Mouse (Mus musculus): Measurements from ENCODE around the gene Gm39566.
A peak's percentile ranks its signal among the peaks of the same experiment; 100 is the strongest.

Gm39566 gene

GRCm38 (mm10) chr11:69834001-69834549, 19.0 kb upstream of the Gm39566 start:
- peak; percentile 71 for DNase-seq (ENCODE audit: low read depth, low spot score)

GRCm38 (mm10) chr11:69833554-69833953, 18.5 kb upstream of the Gm39566 start:
- DNase-seq (ENCODE audit: low read depth, low spot score): no peak

GRCm38 (mm10) chr11:69828832-69829231, 13.7 kb upstream of the Gm39566 start:
- DNase-seq (ENCODE audit: low read depth, low spot score): no peak

GRCm38 (mm10) chr11:69823456-69823855, 8.4 kb upstream of the Gm39566 start:
- DNase-seq (ENCODE audit: low read depth, low spot score): no peak

GRCm38 (mm10) chr11:69822080-69822479, 7.0 kb upstream of the Gm39566 start, which contains the start of gene Spem1:
TSS of gene Spem1 (minus strand) at chr11:69822180.
- DNase-seq (ENCODE audit: low read depth, low spot score): no peak

- no peak for DNase-seq (ENCODE audit: low read depth, low spot score)
These were observed 3.8 kb upstream of the Gm39566 start for GRCm38 (mm10) chr11:69818871-69819270.

GRCm38 (mm10) chr11:69818365-69818764, 3.3 kb upstream of the Gm39566 start, which contains the start of gene Spem2:
TSS of gene Spem2 (minus strand) at chr11:69818465.
- no peak for DNase-seq (ENCODE audit: low read depth, low spot score)

GRCm38 (mm10) chr11:69816520-69816919, 1.4 kb upstream of the Gm39566 start:
- DNase-seq (ENCODE audit: low read depth, low spot score): no peak

GRCm38 (mm10) chr11:69810280-69810679, 4.8 kb downstream of the Gm39566 start:
- no peak for DNase-seq (ENCODE audit: low read depth, low spot score)

GRCm38 (mm10) chr11:69807641-69808040, 7.5 kb downstream of the Gm39566 start:
- no peak for DNase-seq (ENCODE audit: low read depth, low spot score)

GRCm38 (mm10) chr11:69806378-69806777, 8.7 kb downstream of the Gm39566 start:
- no peak for DNase-seq (ENCODE audit: low read depth, low spot score)

- DNase-seq (ENCODE audit: low read depth, low spot score): no peak
These were observed 9.9 kb downstream of the Gm39566 start, which contains the start of gene Tmem102 for GRCm38 (mm10) chr11:69804972-69805909. TSS of gene Tmem102 (minus strand) at chr11:69805624.

GRCm38 (mm10) chr11:69804652-69804940, 10.5 kb downstream of the Gm39566 start:
- no peak for DNase-seq (ENCODE audit: low read depth, low spot score)

- DNase-seq (ENCODE audit: low read depth, low spot score): peak; percentile 80
These were observed 11.1 kb downstream of the Gm39566 start for GRCm38 (mm10) chr11:69803786-69804651.

- no peak for DNase-seq (ENCODE audit: low read depth, low spot score)
These were observed 11.8 kb downstream of the Gm39566 start for GRCm38 (mm10) chr11:69803328-69803727.

GRCm38 (mm10) chr11:69802648-69803105, 12.4 kb downstream of the Gm39566 start:
- peak; percentile 73 for DNase-seq (ENCODE audit: low read depth, low spot score)

GRCm38 (mm10) chr11:69801379-69801977, 13.6 kb downstream of the Gm39566 start, which contains the start of gene Fgf11:
TSS of gene Fgf11 (minus strand) at chr11:69801857.
- no peak for DNase-seq (ENCODE audit: low read depth, low spot score)

GRCm38 (mm10) chr11:69800392-69801197, 14.5 kb downstream of the Gm39566 start:
- no peak for DNase-seq (ENCODE audit: low read depth, low spot score)

GRCm38 (mm10) chr11:69800138-69800391, 15.0 kb downstream of the Gm39566 start:
- no peak for DNase-seq (ENCODE audit: low read depth, low spot score)

GRCm38 (mm10) chr11:69799394-69800137, 15.5 kb downstream of the Gm39566 start:
- no peak for DNase-seq (ENCODE audit: low read depth, low spot score)

Measured in CD4-positive helper T cell, adult 2 months (primary cell).